Mouse (Mus musculus): ENCODE results near the gene Stx2.
A peak's percentile ranks its signal among the peaks of the same experiment; 100 is the strongest.
"Not testable (repeated sequence)": the region's sequence is repeated elsewhere in the genome, so short reads cannot be mapped to it uniquely, and the experiment has no call there.

Gene Stx2

DNA sequence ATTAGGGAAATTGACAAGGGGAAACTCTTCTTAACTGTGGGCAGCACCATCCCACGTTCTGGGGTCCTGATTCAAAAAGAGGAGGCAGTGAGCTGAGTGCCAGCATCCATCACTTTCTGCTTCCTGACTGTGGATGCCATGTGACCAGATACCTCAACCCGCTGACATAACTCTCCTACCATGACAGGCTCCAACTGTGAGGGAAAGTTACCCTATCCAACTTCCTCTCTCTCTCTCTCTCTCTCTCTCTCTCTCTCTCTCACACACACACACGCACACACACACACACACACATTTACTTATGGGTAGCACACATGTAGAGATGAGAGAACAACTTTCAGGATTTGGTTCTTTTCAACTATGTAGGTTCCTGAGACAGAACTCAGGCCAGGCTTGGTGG lies 1.2 kb upstream of the Stx2 start:
- no peak for DNase-seq (ENCODE audit: low spot score)

DNA sequence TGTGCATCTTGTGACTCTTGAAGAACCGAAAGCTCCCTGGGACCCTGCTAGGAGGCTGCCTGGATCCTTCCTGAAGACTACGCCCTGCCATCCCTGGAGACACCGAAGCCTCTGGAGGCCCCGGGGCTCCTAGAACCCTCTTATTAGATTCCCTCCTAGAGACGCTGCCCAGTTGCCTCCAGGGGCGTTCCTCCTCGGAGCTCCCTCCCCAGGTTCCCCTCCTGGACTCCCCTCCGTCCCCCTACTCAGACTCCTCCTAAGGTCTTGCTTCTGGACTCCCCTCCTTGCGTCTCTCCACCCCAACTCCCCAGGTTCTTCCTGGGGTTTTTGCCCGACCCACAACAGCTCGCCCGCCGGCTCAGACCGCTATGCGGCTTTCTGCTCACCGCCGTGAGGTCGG lies 366 bp downstream of the Stx2 start:
- no peak for DNase-seq (ENCODE audit: low spot score)

DNA sequence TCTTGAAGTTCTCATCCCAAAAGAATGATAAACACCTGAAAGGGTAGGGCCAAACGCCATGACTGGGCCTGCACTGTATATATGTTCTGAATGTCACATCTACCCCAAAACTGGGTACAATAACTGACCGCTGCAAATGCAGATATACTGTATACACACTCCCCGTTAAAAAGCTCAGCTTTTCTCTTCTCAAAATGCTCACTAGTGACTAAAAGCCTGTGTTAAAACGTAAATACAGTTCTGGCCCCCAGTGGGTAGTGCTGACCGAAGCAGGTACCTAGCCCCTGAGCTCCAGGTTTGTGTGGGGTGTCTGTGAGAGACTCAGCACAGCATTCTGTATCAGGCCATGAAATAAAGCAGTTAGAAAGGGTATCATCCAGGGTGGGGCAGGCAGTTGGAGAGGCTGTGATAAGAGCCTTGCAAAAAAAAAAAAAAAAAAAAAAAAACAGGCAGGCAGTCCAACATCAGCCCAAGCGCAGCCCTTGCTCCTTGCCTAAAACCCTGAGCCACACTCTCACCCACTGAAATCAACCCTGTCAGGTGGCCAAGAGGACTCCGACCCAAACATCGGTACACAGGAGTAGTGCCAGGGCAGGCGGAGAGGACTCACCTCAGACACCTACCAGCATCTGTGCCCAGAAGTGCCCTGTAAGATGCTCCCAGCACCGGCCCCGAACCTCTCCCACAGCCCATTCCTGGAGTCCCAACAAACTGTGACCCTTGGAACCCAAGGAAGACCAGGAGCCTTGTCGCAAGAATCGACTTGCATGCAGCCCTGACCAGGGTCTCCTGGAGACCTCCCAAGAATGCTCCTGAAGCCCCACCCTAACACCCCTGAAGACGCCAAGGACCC lies 1.0 kb downstream of the Stx2 start:
- DNase-seq (ENCODE audit: low spot score), result no peak

DNA sequence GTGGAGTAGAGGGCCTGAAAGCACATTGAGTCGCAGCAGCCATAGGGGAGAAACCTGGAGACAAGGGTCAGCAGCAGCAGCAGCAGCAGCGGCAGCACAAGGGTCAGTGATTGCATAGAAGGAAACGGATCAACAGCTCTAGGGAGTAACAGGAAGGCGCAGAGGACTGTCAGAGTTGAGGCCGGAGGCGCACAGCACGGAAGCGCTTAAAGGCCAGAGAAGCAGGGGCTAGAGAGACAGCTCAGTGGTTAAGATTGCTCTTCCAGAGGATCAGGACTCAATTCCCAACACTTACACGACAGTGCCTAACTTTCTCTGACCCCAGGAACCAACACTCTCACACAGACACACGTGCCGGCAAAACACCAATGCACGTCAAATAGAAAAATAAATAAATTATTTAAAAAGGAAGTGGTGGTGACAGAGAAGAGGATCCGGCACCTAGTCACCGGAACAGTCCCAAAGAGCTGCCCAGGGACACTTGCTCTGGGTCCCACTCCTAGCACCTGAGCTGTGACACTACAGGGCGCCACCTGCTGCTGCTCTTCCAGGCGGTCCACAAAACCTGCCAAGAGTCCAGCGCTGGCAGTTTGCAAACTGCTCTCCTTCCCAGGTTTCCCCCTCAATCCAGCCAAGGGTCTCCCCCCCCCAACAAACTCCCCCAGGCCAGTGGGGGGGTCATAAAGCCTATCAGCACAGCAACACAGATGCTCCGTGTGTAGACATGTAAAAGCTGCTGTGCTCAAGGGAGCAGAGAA lies 2.2 kb downstream of the Stx2 start:
- DNase-seq (ENCODE audit: low spot score), result no peak

DNA sequence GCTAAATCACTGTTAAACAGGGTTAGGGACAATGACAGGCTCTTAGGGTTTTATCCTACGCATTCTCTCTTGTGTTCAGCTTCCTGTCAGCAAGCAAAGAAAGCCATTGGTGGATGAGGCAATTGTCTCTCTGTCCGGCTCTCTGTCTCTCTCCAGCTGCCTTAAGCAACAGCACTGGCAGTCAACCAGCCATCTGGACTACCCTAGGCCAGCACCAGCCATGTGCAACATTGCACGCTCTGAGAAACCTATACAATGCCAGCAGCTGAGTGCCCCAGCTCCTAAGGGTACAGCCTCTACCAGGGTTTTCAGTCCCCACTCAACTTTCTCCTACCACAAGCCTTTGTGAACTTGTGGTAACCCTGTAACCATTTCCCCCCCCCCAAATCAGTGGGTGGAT lies 3.0 kb downstream of the Stx2 start:
- no peak for DNase-seq (ENCODE audit: low spot score)

DNA sequence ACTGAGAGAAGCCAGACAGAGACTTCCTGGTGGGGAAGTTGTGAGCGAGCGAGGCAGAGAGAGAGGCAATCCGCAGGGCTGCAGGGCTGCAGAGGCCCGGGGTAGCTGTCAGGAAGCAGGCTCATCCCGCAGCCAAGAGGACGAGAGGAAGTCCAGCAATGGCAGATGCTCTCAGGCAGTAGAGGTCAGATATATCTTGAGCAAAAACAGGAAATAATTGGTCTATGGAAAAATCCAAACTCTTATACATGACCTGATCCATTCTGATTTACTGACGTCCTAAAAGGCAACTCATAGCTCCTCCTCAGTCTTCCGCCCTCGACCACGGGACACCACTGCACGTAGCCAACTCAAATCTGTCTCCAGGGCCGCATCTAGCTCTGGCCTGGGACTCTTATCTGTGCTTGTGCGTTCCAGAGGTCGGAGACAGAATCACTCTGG lies 5.8 kb downstream of the Stx2 start:
- peak; percentile 8 for DNase-seq (ENCODE audit: low spot score)

DNA sequence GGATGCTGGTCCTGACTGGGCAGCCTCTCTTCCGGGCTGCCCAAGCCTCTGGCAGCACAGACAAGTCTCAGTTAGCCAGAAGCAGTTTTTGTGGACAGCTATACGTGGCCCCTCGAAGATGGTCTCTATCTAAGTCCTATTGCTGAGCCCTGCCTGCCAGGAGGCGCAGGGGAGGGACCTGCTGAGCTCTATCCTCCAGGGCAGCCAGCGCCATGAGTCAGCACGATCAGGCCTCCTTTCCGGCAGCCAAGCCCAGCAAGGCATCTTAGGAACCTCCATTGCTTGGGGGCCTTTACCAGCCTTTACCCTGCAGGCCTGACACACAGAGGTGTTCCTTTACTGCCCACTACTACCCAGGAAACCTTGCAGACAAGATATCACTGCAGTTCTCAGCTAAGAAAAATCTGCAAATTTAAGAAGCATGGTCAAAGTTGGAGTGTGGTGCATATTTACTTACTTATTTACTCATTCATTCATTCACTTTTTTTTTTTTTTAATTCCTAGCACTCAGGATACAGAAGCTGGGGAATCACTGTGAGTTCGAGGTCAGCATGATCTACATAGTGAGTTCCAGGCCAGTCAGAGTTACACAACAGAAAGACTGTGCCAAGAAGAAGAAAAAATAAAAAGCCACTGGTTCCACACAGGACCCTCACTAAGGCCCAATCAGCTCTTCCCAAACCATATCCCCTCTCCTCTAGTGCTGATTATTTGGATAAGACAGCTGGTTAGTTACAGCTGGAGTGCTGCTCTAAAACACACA lies 7.5 kb downstream of the Stx2 start:
- DNase-seq (ENCODE audit: low spot score), result no peak

DNA sequence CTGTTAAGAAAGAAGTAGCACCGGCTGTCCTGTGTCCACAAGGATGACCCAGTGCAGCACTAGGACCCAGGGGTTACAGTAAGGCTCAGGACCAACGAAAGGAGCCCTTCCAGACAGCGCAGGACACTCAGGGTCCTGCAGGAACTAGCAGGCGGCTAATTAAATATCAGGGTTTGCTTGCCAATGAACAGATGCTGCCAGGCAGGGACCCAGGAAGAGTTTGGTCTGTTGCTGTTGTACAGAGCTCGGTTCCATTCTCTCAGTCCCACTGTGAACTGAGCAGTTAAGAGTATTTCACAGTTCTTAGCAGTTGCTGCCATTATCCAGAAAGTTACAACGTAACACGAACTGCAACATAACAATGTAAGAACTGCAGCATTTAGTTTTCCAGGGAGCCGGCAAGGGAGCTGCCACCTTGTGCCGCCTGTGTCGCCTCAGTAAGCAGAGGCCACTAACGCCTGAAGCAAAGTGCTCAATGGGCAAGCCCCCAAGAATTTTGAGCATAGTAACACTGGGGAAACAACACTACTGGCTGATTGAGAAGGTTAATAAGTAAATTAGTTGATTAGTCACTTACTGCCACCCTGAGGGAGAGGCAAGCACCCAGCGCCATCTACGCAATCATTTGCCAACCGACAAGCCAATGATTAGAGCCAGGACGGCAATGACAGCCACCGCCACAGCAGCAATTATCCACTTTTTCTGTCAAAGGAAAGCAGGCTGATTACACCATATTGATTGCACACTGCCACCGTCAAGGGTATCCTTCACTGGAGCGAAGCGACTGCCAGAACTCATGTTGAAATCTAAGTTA lies 21.0 kb downstream of the Stx2 start:
- DNase-seq (ENCODE audit: low spot score), result no peak

DNA sequence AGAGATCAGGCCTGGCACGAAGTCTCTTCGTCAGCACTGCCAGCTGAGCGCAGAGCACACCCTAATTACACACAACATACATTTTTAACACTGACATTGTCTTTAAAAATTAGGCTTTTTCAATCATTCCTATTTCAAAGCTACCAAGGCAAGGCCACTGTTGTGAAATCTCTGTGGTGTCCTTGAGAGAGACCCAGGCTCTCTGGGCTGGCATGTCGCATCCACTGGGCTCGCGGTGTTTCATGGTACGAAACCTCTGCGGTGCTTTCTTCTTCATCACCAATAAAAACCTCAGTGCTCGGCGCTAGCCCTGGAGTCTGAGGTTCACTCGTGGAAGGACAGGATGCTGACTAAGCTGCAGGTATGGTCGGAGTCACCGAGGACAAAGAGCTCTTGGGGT lies 22.4 kb downstream of the Stx2 start:
- no peak for DNase-seq (ENCODE audit: low spot score)

DNA sequence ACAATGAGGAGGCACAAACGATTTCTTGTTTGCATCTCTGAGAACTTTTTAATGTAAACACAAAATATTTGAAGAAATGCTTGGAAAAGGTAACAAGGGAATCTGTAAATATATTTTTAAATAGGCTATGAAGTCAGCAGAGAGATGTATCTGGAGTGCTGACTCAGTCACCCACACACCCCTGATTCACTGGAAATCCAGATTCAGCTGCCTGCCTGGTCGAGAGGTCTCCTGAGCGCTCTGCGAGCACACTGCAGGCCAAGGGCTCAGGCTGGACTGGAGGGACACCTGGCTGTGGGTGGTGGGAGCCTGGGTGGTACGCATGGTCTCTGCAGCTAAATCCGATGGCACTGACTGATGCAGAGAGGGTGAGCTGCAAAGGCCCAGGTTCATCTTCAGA lies 23.8 kb downstream of the Stx2 start:
- DNase-seq (ENCODE audit: low spot score), result no peak

DNA sequence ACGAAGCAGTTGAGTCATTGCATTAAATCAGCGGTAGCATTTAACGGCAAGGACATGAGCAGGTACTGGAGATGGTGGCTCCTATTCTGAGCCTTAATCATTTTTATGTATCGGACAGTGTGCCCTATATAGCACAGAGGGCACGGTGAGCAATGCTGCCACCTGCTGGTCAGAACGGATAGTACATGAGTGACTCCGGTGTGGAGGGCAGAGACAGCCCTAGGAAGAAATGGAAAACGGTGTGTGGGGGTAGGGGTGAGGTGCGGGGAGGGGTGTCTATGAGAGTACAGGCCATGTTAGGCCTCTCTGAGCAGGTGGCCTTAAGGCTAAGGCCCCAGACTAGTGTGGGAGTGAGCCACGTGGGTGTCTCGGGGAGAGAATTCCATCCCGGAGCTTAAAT lies 26.8 kb downstream of the Stx2 start:
- peak; percentile 43 for DNase-seq (ENCODE audit: low spot score)

DNA sequence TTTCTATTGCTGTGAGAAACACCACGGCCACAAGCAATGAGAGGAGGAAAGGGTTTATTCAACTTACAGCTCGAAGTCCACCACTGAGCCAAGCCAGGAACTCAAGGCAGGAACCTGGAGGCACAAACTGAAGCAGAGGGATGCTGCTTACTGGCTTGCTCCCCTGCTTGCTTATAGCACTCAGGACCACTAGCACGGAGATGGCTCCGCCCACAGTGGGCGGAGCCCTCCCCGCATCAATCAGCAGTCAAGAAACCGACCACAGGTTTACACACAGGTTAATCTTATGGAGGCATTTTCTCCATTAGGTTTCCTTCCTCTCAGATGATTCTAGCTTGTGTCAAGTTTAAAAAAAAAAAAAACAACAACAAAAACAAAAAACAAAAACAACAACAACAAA lies 27.5 kb downstream of the Stx2 start:
- no peak for DNase-seq (ENCODE audit: low spot score)

DNA sequence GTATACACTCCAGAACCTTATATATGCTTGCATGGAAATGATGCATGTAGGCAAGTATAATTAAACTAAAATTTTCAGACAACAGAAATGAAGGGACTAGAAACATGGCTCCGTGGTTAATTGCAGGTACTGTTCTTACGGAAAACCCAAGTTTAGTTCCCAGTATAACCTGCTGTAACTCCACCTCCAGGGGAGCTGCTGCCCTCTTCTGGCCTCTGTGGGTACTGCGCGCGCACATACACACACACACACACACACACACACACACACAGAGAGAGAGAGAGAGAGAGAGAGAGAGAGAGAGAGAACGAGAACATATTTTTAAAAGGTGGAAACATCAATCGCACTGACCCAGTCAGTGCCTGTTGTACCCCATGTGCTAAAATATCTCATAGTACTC lies 29.4 kb downstream of the Stx2 start:
- DNase-seq (ENCODE audit: low spot score), result no peak

DNA sequence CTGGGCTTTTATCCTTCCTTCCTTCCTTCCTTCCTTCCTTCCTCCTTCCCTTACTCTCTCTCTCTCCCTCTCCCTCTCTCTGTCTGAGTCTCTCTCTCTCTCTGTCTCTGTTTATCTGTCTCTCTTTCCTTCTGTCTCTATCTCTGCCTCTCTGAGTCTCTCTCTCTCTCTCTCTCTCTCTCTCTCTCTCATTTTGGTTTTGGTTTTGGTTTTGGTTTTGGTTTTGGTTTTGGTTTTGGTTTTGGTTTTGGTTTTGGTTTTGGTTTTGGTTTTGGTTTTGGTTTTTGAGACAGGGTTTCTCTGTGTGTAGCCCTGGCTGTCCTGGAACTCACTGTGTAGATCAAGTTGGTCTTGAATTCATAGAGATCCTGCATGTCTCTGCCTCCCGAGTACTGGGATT lies 30.9 kb downstream of the Stx2 start:
- not testable (repeated sequence) for DNase-seq (ENCODE audit: low spot score)

DNA sequence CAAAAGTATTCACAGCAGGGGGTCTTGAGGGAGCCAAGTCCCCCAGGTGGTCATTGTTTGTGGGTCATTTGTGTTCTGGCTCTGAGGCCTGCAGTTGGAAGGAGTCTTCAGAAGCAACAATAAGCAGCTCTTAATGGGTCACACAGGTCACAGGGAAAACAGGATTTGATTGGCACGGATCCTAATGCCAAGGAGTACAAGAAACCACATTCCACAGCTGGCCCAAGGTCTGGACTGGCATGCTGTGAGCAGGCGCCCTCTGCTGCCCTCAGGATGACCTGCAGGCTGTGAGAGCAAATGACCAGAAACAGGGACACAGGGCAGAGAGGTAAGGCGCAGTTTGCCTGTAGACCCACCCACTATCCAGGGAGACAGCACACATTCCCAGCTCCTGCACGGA lies 32.1 kb downstream of the Stx2 start:
- DNase-seq (ENCODE audit: low spot score), result peak; percentile 23

DNA sequence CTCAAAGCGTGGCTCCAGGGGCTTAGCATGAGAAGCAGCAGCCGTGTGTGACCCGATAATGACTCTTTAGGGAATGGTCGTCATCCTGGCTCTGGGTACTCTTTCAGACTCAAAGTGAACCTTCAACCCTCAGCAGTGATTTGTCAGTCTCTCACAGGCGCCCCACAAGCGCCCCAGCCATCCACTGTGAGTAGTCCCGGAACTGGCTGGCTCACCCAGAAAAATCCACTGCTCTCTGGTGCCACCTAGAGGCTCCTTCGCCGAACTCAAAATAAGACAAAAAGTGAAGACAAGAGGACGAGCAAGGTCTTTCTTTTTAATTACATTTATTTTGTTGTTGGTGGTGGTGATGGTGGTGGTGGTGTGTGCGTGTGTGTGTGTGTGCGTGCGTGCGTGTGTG lies 37.1 kb downstream of the Stx2 start:
- peak; percentile 43 for DNase-seq (ENCODE audit: low spot score)

DNA sequence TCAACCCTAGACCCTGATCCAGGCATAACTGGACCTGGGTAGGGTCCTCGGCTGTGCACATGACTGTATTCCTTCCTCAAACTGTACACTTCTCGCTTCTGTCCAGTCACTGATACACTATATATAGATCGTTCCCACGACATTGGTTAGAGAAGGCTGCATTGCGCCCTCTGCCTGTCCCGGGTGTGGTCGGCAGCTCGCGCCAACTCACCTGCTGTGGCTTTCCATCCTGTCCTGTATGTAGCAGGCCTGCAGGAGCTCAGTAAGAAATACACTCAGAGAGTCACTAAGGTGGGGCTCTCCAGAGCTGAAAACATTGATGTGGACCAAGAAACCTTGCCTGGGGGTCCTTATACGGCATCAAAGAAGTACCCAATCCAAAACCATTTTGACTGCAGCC lies 37.5 kb downstream of the Stx2 start:
- no peak for DNase-seq (ENCODE audit: low spot score)

DNA sequence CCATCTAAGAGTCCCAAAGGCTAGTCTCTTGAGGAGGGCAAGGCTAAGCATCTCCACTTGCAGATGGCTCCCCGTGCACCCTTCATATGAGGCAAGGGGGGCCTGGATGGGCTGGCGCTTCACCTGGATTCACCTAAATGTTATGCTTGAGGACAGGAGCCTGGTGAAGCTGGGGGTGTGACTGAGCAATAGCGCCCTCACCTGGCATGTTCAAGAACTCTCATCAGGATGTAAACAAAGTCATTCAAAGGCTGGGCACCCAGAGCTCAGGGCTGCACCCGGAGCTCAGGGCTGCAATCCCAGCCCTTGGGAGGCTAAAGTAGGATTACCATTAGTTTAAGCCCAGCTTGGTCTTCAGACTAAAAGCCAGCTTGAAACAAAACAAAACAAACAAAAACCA lies 44.0 kb downstream of the Stx2 start:
- no peak for DNase-seq (ENCODE audit: low spot score)

DNA sequence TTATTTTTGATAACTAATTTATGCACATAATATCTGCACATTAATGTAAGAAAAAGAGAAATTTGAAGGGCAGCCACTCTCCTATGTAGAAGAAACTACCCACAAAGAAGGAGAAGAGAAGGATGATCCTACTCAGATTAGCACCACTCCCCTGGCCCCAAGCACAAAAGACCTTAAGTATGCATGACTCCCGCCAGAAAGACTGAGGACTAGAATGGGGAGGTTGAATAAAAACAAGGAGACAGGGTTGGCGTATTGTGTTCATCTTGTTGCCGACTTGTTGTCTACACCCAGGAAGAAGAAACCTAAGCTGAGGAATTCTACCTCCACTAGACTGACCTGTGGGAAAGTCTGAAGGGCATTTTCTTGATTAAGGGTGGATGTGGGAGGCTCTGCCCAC lies 49.5 kb downstream of the Stx2 start:
- DNase-seq (ENCODE audit: low spot score), result no peak

DNA sequence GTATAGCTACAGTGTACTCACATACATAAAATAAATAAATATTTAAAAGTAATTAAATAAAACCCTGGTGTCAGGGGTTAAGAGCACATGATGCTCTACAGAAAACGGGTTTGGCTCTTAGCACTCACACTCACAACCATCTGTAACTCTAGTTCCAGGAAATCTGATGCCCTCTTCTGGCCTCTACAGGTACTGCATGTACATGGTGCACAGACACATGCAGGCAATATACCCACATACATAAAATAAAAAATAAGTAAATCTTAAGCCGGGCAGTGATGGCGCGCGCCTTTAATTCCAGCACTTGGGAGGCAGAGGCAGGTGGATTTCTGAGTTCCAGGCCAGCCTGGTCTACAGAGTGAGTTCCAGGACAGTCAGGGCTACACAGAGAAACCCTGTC lies 54.0 kb downstream of the Stx2 start:
- DNase-seq (ENCODE audit: low spot score), result not testable (repeated sequence)

DNA sequence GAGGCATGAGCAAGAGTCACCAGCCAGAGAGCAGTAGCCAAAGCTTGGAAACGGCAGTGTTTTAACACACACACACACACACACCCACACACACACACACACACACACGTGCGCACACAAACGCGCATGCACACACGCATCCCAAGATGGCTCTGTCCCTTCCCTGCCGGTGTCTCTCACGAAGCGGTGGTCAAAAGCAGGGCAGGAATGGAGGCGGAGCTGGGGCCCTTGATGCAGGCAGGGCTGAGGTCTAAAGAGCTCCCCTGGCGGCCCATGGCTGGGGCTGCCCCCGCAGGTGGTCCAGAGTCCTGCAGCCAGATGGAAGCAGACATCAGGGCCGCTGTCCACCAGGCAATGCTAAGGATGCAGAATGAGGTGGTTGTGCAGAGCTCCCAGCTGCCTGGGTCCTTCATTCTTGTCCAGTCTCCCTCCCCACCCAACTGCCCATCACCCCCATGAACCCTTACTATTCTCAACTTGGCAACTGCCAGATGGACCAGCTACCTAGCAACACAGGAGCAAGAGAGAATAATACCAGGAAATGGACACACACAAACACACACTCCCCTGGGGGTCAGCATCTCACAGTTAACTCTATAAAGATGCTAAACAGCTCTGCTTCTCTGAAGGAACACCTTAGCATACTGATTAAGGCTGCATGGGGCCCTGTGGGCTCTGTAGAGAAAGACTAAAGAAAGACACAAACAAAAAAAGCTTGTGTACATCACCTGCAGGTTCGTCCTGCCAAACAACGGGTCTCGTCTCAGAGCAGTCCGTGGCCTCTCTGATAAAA lies 54.9 kb downstream of the Stx2 start, which contains the start of gene Rimbp2:
Gene Rimbp2 (minus strand): TSS at position 209 of the 793 bp plus-strand sequence.
- no peak for DNase-seq (ENCODE audit: low spot score)
